Mouse (Mus musculus) thymus, adult 2 months (tissue): ENCODE measurements around the gene Edem2. TPM values are rescaled to one million over a fixed set of nuclear protein-coding genes. Genes with fewer than 3 reads are reported as not detected.

Experiments used
- DNase-seq: peaks from one replicate; pipeline ENCODE4 v3.0.0; 2021
- H3K27ac ChIP-seq: fragments of 200-500 bp; 2 replicates; pipeline ENCODE4 v1.5.1; 2012; ENCODE audit warnings: low read length, control low read depth; ENCODE audit not compliant: control insufficient read depth, insufficient read depth
- H3K27me3 ChIP-seq: fragments of 200-500 bp; 2 replicates; pipeline ENCODE4 v1.6.1; 2012; ENCODE audit warnings: mild to moderate bottlenecking, low read length, moderate library complexity, mixed read lengths; ENCODE audit not compliant: control insufficient read depth, insufficient read depth
- H3K36me3 ChIP-seq: fragments of 200-500 bp; 2 replicates; pipeline ENCODE4 v1.6.1; 2012; ENCODE audit warnings: mild to moderate bottlenecking, low read length, moderate library complexity; ENCODE audit not compliant: control insufficient read depth, insufficient read depth
- H3K4me1 ChIP-seq: fragments of 200-500 bp; replicated peaks from 2 replicates; pipeline ENCODE4 v1.6.1; 2012; ENCODE audit warnings: low read length; ENCODE audit not compliant: control insufficient read depth, insufficient read depth
- H3K4me3 ChIP-seq: fragments of 200-500 bp; 2 replicates; pipeline ENCODE4 v1.5.1; 2012; ENCODE audit warnings: mild to moderate bottlenecking, low read length, control low read depth, moderate library complexity; ENCODE audit not compliant: control insufficient read depth, insufficient read depth
- CTCF ChIP-seq: fragments of 200-500 bp; IDR thresholded peaks from 2 replicates; pipeline ENCODE4 v1.5.1; 2012; ENCODE audit warnings: mild to moderate bottlenecking, control low read depth, low read length, moderate library complexity, borderline replicate concordance; ENCODE audit not compliant: control insufficient read depth, poor library complexity, insufficient read depth; ENCODE audit errors: extremely low read depth
- POLR2A ChIP-seq: fragments of 200-500 bp; IDR thresholded peaks from 2 replicates; pipeline ENCODE4 v1.6.1; 2012; ENCODE audit warnings: mild to moderate bottlenecking, low read length, control low read depth, moderate library complexity; ENCODE audit not compliant: control insufficient read depth, poor library complexity, insufficient read depth; ENCODE audit errors: extremely low read depth
- WGBS: fragments of 180-500 bp; shearing (Covaris S2); methylation state at CpG from one replicate; pipeline ENCODE4 v1.1.7; 2018; 5-methylcytosine and 5-hydroxymethylcytosine counted together
- polyA plus RNA-seq: library from polyadenylated mRNA; depleted of rRNA; stranded (reverse); fragments of >200 nt; gene quantifications from 2 replicates; pipeline ENCODE4 v1.2.3, GENCODE M21; 2012

Edem2 gene
- polyA plus RNA-seq, 1 experiment, result 55.8 TPM

- DNase-seq, result no peak
- TF ChIP-seq CTCF, result no peak
- TF ChIP-seq POLR2A, result no peak
- H3K27ac ChIP-seq, result no peak overlapping the region
- no peaks in the 10 kb centered on the region for H3K27me3 ChIP-seq
- no peaks in the 10 kb centered on the region; the same call in 1 of the 2 replicates for H3K36me3 ChIP-seq
- H3K4me3 ChIP-seq, result no peak overlapping the region
- H3K4me1 ChIP-seq, result peaks cover 8% of the 10 kb centered on the region
- 92% methylated on average over 6 of the region's 6 CpGs for WGBS
Observed at GRCm38 (mm10) chr2:155724526-155724925, 4.7 kb downstream of the Edem2 start.

GRCm38 (mm10) chr2:155724036-155724435 lies 5.2 kb downstream of the Edem2 start:
- H3K27me3 ChIP-seq, result no peaks in the 10 kb centered on the region
- WGBS, result 94% methylated on average over 5 of the region's 5 CpGs
- H3K27ac ChIP-seq, result no peak overlapping the region
- H3K4me3 ChIP-seq, result no peak overlapping the region
- no peaks in the 10 kb centered on the region; the same call in 1 of the 2 replicates for H3K36me3 ChIP-seq
- no peak for DNase-seq
- TF ChIP-seq CTCF, result no peak
- no peak for TF ChIP-seq POLR2A
- peaks cover 8% of the 10 kb centered on the region for H3K4me1 ChIP-seq

GRCm38 (mm10) chr2:155720585-155720984 lies 8.7 kb downstream of the Edem2 start:
- DNase-seq, result no peak
- Histone ChIP-seq H3K27me3 (no peaks in the 10 kb centered on the region), H3K4me3 (no peak overlapping the region), H3K36me3 (peaks cover 9% of the 10 kb centered on the region), H3K27ac (peak overlapping the region; percentile 68; the same call in 1 of the 2 replicates), H3K4me1 (0 out of 2 replicates have a peak, but pooled peaks cover 3% of the 10 kb centered on the region)
- 60% methylated on average over 5 of the region's 5 CpGs for WGBS
- no peak for TF ChIP-seq CTCF
- no peak for TF ChIP-seq POLR2A

- TF ChIP-seq CTCF, result no peak
- TF ChIP-seq POLR2A, result no peak
- 96% methylated on average over 12 of the region's 12 CpGs for WGBS
- H3K27me3 ChIP-seq, result no peaks in the 10 kb centered on the region
Observed at GRCm38 (mm10) chr2:155717082-155717990, 11.9 kb downstream of the Edem2 start.

GRCm38 (mm10) chr2:155710557-155710956 lies 18.7 kb downstream of the Edem2 start:
- WGBS, result 64% methylated on average over 11 of the region's 11 CpGs
- Histone ChIP-seq H3K4me1 (no peaks in the 10 kb centered on the region), H3K27me3 (no peaks in the 10 kb centered on the region), H3K4me3 (no peak overlapping the region), H3K27ac (no peak overlapping the region), H3K36me3 (peaks cover 30% of the 10 kb centered on the region)
- TF ChIP-seq CTCF (no peak), POLR2A (no peak)
- no peak for DNase-seq

More at GRCm38 (mm10) chr2:155717082-155717990, 11.9 kb downstream of the Edem2 start:
- H3K27ac ChIP-seq, result no peak overlapping the region
- no peak overlapping the region for H3K4me3 ChIP-seq
- peaks cover 19% of the 10 kb centered on the region for H3K36me3 ChIP-seq
- H3K4me1 ChIP-seq, result 0 out of 2 replicates have a peak, but pooled peaks cover 3% of the 10 kb centered on the region
- DNase-seq, result no peak

GRCm38 (mm10) chr2:155707251-155707650 lies 22.0 kb downstream of the Edem2 start:
- Histone ChIP-seq H3K27ac (no peak overlapping the region), H3K36me3 (peaks cover 31% of the 10 kb centered on the region), H3K4me3 (no peak overlapping the region), H3K27me3 (no peaks in the 10 kb centered on the region), H3K4me1 (no peaks in the 10 kb centered on the region)
- WGBS, result 94% methylated on average over 4 of the region's 4 CpGs
- no peak for DNase-seq
- TF ChIP-seq POLR2A, result no peak
- no peak for TF ChIP-seq CTCF
